Mouse (Mus musculus) heart, adult 2 months (tissue): ENCODE measurements around the gene Slc16a1.

Experiments used
- CTCF ChIP-seq: fragments of 200-600 bp; IDR thresholded peaks from 2 replicates; pipeline ENCODE4 v1.8.1; 2022; ENCODE audit warnings: antibody characterized with exemption, mild to moderate bottlenecking, moderate library complexity
- POLR2A ChIP-seq: fragments of 200-500 bp; IDR thresholded peaks from 2 replicates; pipeline ENCODE4 v1.6.1; 2011; ENCODE audit warnings: mild to moderate bottlenecking, low read depth, low read length, control low read depth; ENCODE audit not compliant: insufficient read depth

GRCm38 (mm10) chr3:104672041-104672440 lies 33.6 kb downstream of the Slc16a1 start:
- no peak for TF ChIP-seq POLR2A
- no peak for TF ChIP-seq CTCF
